Mouse (Mus musculus): ENCODE measurements around the gene Zfp638. TPM values are rescaled to one million over a fixed set of nuclear protein-coding genes. Genes with fewer than 3 reads are reported as not detected.

Zfp638 gene
- polyA plus RNA-seq, 1 experiment from 2014 or later = 110 TPM

DNA sequence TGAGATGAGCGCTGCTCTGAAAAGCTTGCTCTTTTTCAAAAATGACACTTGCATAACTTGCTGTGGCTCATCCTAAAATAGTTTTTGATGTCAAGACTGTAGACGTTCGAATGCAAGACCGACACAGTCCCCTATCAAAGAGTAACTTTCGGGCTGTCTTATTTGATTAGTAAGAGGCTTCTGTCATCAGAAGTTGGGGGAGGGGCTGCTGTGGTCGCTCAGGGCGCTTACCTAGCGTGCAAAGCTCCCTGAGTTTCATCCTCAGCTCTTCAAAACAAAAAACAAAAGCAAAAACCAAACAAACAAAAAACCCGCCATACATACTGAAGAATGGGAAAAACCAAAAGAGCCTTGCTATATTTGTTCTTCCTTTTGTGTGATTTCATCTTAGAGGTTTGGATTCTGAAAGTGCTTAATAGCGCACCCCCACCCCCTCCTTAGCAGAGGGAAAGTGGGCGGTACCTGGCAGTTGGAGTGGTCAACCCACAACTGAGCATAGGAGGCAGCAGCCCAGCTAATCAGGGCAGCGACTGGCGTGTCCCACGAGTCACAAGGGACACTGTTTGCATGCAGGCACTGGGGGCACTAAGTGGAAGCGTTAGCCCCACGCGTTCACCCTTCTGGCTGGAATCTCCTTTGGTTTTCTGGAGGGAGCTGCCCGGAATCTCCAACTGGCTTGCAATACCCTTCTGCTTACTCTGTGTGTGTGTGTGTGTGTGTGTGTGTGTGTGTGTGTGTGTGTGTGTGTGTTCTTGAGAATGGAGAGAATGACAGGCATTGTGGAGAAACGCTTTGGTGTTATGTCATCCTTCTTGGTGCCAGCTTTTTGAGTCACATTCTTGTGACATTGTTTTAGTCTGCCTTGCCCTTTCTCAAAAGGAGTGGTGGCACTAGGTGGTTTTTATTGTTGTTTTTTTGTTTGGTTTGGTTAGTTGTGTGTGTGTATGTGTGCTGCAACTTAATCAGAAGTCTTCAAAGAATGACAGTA lies 983 bp downstream of the Zfp638 start:
- peak; percentile 67 for DNase-seq
- 2% methylated on average over 19 of the region's 19 CpGs for WGBS
- Histone ChIP-seq H3K27me3 (ENCODE audit: control insufficient read depth, insufficient read depth, low read length) (no peaks in the 10 kb centered on the region), H3K36me3 (ENCODE audit: control insufficient read depth, insufficient read depth, low read length) (no peaks in the 10 kb centered on the region), H3K27ac (replicated peaks; ENCODE audit: low read depth, low read length) (peak overlapping the region; percentile 45; the same call in 1 of the 2 replicates), H3K9ac (replicated peaks; ENCODE audit: low read length) (peak overlapping the region; percentile 65), H3K4me2 (ENCODE audit: low read length) (peak overlapping the region; percentile 99), H3K9me3 (ENCODE audit: control insufficient read depth, low read length) (no peaks in the 10 kb centered on the region), H3K4me3 (replicated peaks; ENCODE audit: low read depth, low read length) (peak overlapping the region; percentile 71), H3K4me1 (ENCODE audit: control insufficient read depth, insufficient read depth, low read length) (no peaks in the 10 kb centered on the region)
- 0 out of 2 replicates have a peak, but pooled peaks have one; percentile 32 for ATAC-seq (ENCODE audit: low FRiP score, low TSS enrichment)

GRCm38 (mm10) chr6:83879815-83880214 lies 12.9 kb downstream of the Zfp638 start:
- no peak overlapping the region for H3K4me2 ChIP-seq (ENCODE audit: low read length)
- WGBS = 3% methylated on average over 4 of the region's 4 CpGs
- DNase-seq = peak; percentile 90

DNA sequence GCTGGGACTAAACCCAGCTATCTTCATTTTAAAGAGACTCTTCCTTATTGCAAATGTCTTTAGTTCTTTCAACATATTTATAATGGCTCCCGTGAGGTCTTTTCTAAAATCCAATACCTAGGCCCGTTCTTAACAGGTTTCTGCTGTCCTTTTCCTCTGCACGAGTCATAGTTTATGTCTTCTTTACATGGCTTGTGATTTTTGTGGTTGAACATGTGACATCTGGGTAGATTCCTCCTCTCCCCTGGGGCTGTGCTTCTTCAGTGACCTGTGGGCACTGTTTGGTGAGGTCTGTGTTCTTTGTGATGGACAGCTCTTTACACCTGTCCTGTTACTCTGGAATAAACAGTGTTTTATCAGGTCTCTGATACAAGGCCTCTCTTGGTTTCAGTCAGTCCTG lies 19.9 kb downstream of the Zfp638 start:
- H3K4me2 ChIP-seq (ENCODE audit: low read length) = no peak overlapping the region
- H3K9ac ChIP-seq (replicated peaks; ENCODE audit: low read length) = no peak overlapping the region
- H3K27ac ChIP-seq (replicated peaks; ENCODE audit: low read depth, low read length) = no peak overlapping the region
- H3K4me3 ChIP-seq (replicated peaks; ENCODE audit: low read depth, low read length) = no peak overlapping the region
- H3K9me3 ChIP-seq (ENCODE audit: control insufficient read depth, low read length) = no peaks in the 10 kb centered on the region
- ATAC-seq (ENCODE audit: low FRiP score, low TSS enrichment) (no peak), DNase-seq (no peak)
- 90% methylated on average over 3 of the region's 3 CpGs for WGBS
- no peaks in the 10 kb centered on the region for H3K4me1 ChIP-seq (ENCODE audit: control insufficient read depth, insufficient read depth, low read length)
- H3K36me3 ChIP-seq (ENCODE audit: control insufficient read depth, insufficient read depth, low read length) = no peaks in the 10 kb centered on the region
- H3K27me3 ChIP-seq (ENCODE audit: control insufficient read depth, insufficient read depth, low read length) = no peaks in the 10 kb centered on the region

More at GRCm38 (mm10) chr6:83879815-83880214, 12.9 kb downstream of the Zfp638 start:
- Histone ChIP-seq H3K27me3 (ENCODE audit: control insufficient read depth, insufficient read depth, low read length) (no peaks in the 10 kb centered on the region), H3K4me3 (replicated peaks; ENCODE audit: low read depth, low read length) (no peak overlapping the region), H3K36me3 (ENCODE audit: control insufficient read depth, insufficient read depth, low read length) (no peaks in the 10 kb centered on the region), H3K9ac (replicated peaks; ENCODE audit: low read length) (no peak overlapping the region), H3K4me1 (ENCODE audit: control insufficient read depth, insufficient read depth, low read length) (no peaks in the 10 kb centered on the region), H3K9me3 (ENCODE audit: control insufficient read depth, low read length) (no peaks in the 10 kb centered on the region), H3K27ac (replicated peaks; ENCODE audit: low read depth, low read length) (no peak overlapping the region)
- ATAC-seq (ENCODE audit: low FRiP score, low TSS enrichment) = no peak

DNA sequence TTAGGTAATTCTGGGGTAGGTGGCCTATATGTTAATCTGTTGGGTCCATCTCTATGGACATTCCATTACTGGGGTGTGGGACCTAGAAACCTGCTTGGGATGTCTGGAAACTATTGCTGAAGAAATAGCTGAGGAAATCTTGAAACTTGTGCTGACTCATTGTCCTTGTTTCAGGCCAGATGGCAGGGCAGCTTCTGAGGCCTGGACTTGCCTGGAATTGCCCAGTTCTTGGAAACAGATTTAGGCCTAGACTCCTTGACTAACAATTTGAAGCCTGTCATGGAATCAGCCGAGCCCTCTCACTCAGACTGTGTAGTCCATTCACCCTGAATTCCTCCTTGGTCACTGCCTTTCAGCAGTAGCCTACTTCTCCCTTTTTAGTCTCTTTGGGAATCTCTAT lies 21.9 kb downstream of the Zfp638 start:
- 75% methylated on average over 1 of the region's 1 CpGs for WGBS
- H3K9me3 ChIP-seq (ENCODE audit: control insufficient read depth, low read length) = no peaks in the 10 kb centered on the region
- H3K4me2 ChIP-seq (ENCODE audit: low read length) = no peak overlapping the region
- no peak overlapping the region for H3K27ac ChIP-seq (replicated peaks; ENCODE audit: low read depth, low read length)
- H3K9ac ChIP-seq (replicated peaks; ENCODE audit: low read length) = no peak overlapping the region
- no peaks in the 10 kb centered on the region for H3K27me3 ChIP-seq (ENCODE audit: control insufficient read depth, insufficient read depth, low read length)
- ATAC-seq (ENCODE audit: low FRiP score, low TSS enrichment) (no peak), DNase-seq (no peak)
- H3K4me3 ChIP-seq (replicated peaks; ENCODE audit: low read depth, low read length) = no peak overlapping the region
- no peaks in the 10 kb centered on the region for H3K4me1 ChIP-seq (ENCODE audit: control insufficient read depth, insufficient read depth, low read length)
- no peaks in the 10 kb centered on the region for H3K36me3 ChIP-seq (ENCODE audit: control insufficient read depth, insufficient read depth, low read length)

GRCm38 (mm10) chr6:83890281-83891015 lies 23.5 kb downstream of the Zfp638 start:
- Histone ChIP-seq H3K4me3 (replicated peaks; ENCODE audit: low read depth, low read length) (no peak overlapping the region), H3K4me2 (ENCODE audit: low read length) (no peak overlapping the region), H3K27ac (replicated peaks; ENCODE audit: low read depth, low read length) (no peak overlapping the region), H3K9ac (replicated peaks; ENCODE audit: low read length) (no peak overlapping the region), H3K9me3 (ENCODE audit: control insufficient read depth, low read length) (no peaks in the 10 kb centered on the region), H3K27me3 (ENCODE audit: control insufficient read depth, insufficient read depth, low read length) (no peaks in the 10 kb centered on the region), H3K4me1 (ENCODE audit: control insufficient read depth, insufficient read depth, low read length) (no peaks in the 10 kb centered on the region), H3K36me3 (ENCODE audit: control insufficient read depth, insufficient read depth, low read length) (no peaks in the 10 kb centered on the region)
- DNase-seq (no peak), ATAC-seq (ENCODE audit: low FRiP score, low TSS enrichment) (no peak)
- 7% methylated on average over 2 of the region's 2 CpGs for WGBS

DNA sequence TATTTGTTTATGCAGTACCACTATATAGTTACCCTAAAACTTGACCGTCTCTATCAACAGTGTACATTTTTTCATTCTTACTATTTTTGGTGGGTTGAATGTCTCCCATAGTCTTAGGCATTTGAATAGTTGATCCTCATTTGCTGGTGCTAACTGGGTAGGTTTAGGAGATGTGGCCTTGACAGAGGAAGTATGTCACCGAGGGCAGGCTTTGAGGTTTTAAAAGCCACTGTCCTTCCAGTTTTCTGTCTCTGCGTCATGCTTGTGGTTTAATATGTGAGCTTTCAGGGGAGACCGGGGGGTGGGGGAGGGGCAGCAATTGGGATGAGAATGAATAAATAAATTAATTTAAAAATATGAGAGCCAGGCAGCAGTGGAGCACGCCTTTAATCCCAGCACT lies 24.3 kb downstream of the Zfp638 start:
- no peak for ATAC-seq (ENCODE audit: low FRiP score, low TSS enrichment)
- DNase-seq = no peak
- H3K4me1 ChIP-seq (ENCODE audit: control insufficient read depth, insufficient read depth, low read length) = no peaks in the 10 kb centered on the region
- H3K36me3 ChIP-seq (ENCODE audit: control insufficient read depth, insufficient read depth, low read length) = no peaks in the 10 kb centered on the region
- whole genome bisulfite sequencing = 94% methylated on average over 5 of the region's 5 CpGs
- no peaks in the 10 kb centered on the region for H3K27me3 ChIP-seq (ENCODE audit: control insufficient read depth, insufficient read depth, low read length)
- no peaks in the 10 kb centered on the region for H3K9me3 ChIP-seq (ENCODE audit: control insufficient read depth, low read length)
- no peak overlapping the region for H3K27ac ChIP-seq (replicated peaks; ENCODE audit: low read depth, low read length)
- H3K4me2 ChIP-seq (ENCODE audit: low read length) = no peak overlapping the region
- no peak overlapping the region for H3K9ac ChIP-seq (replicated peaks; ENCODE audit: low read length)
- no peak overlapping the region for H3K4me3 ChIP-seq (replicated peaks; ENCODE audit: low read depth, low read length)

GRCm38 (mm10) chr6:83891687-83892086 lies 24.8 kb downstream of the Zfp638 start:
- Histone ChIP-seq H3K4me2 (ENCODE audit: low read length) (no peak overlapping the region), H3K9ac (replicated peaks; ENCODE audit: low read length) (no peak overlapping the region), H3K36me3 (ENCODE audit: control insufficient read depth, insufficient read depth, low read length) (no peaks in the 10 kb centered on the region), H3K9me3 (ENCODE audit: control insufficient read depth, low read length) (no peaks in the 10 kb centered on the region), H3K27me3 (ENCODE audit: control insufficient read depth, insufficient read depth, low read length) (no peaks in the 10 kb centered on the region), H3K4me1 (ENCODE audit: control insufficient read depth, insufficient read depth, low read length) (no peaks in the 10 kb centered on the region), H3K4me3 (replicated peaks; ENCODE audit: low read depth, low read length) (no peak overlapping the region), H3K27ac (replicated peaks; ENCODE audit: low read depth, low read length) (no peak overlapping the region)
- no peak for ATAC-seq (ENCODE audit: low FRiP score, low TSS enrichment)
- 88% methylated on average over 2 of the region's 2 CpGs for WGBS
- DNase-seq = no peak

DNA sequence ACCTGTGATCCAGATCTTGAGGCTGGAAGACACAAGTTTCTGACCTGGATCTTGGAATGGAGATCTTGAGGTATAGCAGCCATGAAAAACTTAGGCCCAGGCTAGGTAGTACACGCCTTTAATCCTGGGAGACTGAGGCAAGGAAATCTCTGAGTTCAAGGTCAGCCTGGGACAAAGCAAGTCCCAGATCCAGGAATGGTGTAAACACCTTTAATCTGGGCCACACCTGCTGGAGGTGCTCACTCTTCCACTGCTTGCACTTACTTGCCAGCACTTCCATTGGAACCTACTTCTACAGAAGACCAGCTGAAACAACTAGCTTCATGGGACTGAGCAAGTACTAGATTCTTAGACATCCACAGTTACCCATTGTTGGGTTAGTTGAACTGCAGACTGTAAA lies 26.2 kb downstream of the Zfp638 start:
- Histone ChIP-seq H3K4me2 (ENCODE audit: low read length) (no peak overlapping the region), H3K27me3 (ENCODE audit: control insufficient read depth, insufficient read depth, low read length) (no peaks in the 10 kb centered on the region), H3K36me3 (ENCODE audit: control insufficient read depth, insufficient read depth, low read length) (no peaks in the 10 kb centered on the region), H3K9ac (replicated peaks; ENCODE audit: low read length) (no peak overlapping the region), H3K9me3 (ENCODE audit: control insufficient read depth, low read length) (no peaks in the 10 kb centered on the region), H3K27ac (replicated peaks; ENCODE audit: low read depth, low read length) (no peak overlapping the region), H3K4me1 (ENCODE audit: control insufficient read depth, insufficient read depth, low read length) (no peaks in the 10 kb centered on the region), H3K4me3 (replicated peaks; ENCODE audit: low read depth, low read length) (no peak overlapping the region)
- ATAC-seq (ENCODE audit: low FRiP score, low TSS enrichment) (no peak), DNase-seq (no peak)
- 92% methylated on average over 1 of the region's 1 CpGs for WGBS

Measured in midbrain, embryonic 14.5 days (tissue).